Mouse (Mus musculus) olfactory bulb, adult 2 months (tissue): Measurements from ENCODE around the gene Ube2s. TPM values are rescaled to one million over a fixed set of nuclear protein-coding genes. Genes with fewer than 3 reads are reported as not detected.

ENCODE experiments used
- H3K27ac ChIP-seq: fragments of 200-500 bp; 2 replicates; pipeline ENCODE4 v1.5.1; 2012; ENCODE audit warnings: low read depth, low read length; ENCODE audit not compliant: insufficient read depth
- H3K4me1 ChIP-seq: fragments of 200-500 bp; 2 replicates; pipeline ENCODE4 v1.6.1; 2012; ENCODE audit warnings: low read length; ENCODE audit not compliant: control insufficient read depth, insufficient read depth
- H3K4me3 ChIP-seq: fragments of 200-500 bp; 2 replicates; pipeline ENCODE4 v1.5.1; 2012; ENCODE audit warnings: mild to moderate bottlenecking, low read depth, low read length, moderate library complexity; ENCODE audit not compliant: insufficient read depth
- CTCF ChIP-seq: fragments of 200-500 bp; IDR thresholded peaks from 2 replicates; pipeline ENCODE4 v1.5.1; 2012; ENCODE audit warnings: low read depth, mild to moderate bottlenecking, low read length, moderate library complexity; ENCODE audit not compliant: insufficient read depth
- POLR2A ChIP-seq: fragments of 200-500 bp; IDR thresholded peaks from 2 replicates; pipeline ENCODE4 v1.6.1; 2012; ENCODE audit warnings: mild to moderate bottlenecking, low read depth, low read length, moderate library complexity; ENCODE audit not compliant: insufficient read depth
- WGBS: fragments of 180-500 bp; shearing (Covaris S2); methylation state at CpG from one replicate; pipeline ENCODE4 v1.1.7; 2018; 5-methylcytosine and 5-hydroxymethylcytosine counted together
- polyA plus RNA-seq: library from polyadenylated mRNA; stranded (reverse); fragments of >200 nt; gene quantifications from 2 replicates; pipeline ENCODE4 v1.2.4, GENCODE M21; 2012; ENCODE audit warnings: low replicate concordance; ENCODE audit not compliant: missing spikeins, insufficient read depth, insufficient read length

The Ube2s gene
- polyA plus RNA-seq, 1 experiment, result not detected

DNA sequence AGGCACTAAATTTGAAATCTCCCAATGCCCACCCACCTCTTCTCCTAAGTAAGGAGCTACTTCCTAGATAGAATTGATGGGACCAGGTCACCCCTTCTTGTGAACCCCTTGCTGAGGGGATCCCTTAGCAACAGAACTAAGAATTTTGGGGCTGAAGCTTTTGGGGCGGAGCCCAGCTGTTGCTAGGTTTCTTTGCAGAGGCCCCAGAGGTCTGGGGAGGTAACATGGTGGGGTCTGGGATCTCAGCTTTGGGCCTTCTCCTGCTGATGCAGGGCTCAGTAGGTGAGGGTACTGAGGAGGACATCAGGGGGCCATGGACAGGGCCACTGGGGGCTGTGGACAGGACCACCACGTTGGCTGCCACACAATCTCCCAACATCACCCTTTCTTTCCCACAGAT is 29.6 kb downstream of the Ube2s start, which contains the start of the genes Il11 and Tmem190:
Gene Il11, minus strand, starts transcription at position 101 of the 400 bp plus-strand sequence.
Gene Tmem190, plus strand, starts transcription at position 179 of the 400 bp plus-strand sequence.
- Histone ChIP-seq H3K27ac (no peak within 1 kb of the TSS), H3K4me1 (no peaks in the 10 kb centered on the region), H3K4me3 (no peak within 1 kb of the TSS)
- TF ChIP-seq POLR2A (no peak), CTCF (no peak)
- WGBS, result 84% methylated on average over 2 of the region's 2 CpGs

DNA sequence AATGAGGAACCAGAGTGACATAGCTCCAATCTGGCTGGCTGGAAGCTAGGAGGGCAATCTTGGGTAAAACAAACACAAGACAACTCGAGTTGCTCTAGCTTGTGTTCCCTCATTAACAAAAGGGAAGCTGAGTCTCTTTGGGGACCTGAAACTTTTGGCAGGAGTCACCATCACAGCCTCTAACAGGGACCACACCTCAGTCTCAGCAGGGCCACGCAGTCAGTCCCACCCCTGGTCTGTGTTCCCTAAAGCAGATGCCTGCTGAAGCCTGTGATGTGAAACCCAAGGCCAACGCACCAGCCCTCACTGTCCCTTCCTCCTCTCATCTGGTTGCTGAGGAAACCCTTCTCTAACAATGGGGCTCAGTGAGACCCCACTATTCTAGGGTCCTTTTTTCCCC is 30.3 kb downstream of the Ube2s start:
- H3K27ac ChIP-seq, result no peak overlapping the region
- H3K4me3 ChIP-seq, result no peak overlapping the region
- no peaks in the 10 kb centered on the region; the same call in 1 of the 2 replicates for H3K4me1 ChIP-seq
- no peak for TF ChIP-seq POLR2A
- no peak for TF ChIP-seq CTCF
- WGBS, result 64% methylated on average over 3 of the region's 3 CpGs

GRCm38 (mm10) chr7:4779921-4780320 is 32.5 kb downstream of the Ube2s start:
- Histone ChIP-seq H3K4me1 (no peaks in the 10 kb centered on the region; the same call in 1 of the 2 replicates), H3K27ac (no peak overlapping the region), H3K4me3 (no peak overlapping the region)
- WGBS, result 38% methylated on average over 5 of the region's 5 CpGs
- TF ChIP-seq CTCF (no peak), POLR2A (no peak)

- no peak for TF ChIP-seq CTCF
- TF ChIP-seq POLR2A, result no peak
- H3K27ac ChIP-seq, result no peak overlapping the region
- no peak overlapping the region for H3K4me3 ChIP-seq
- 5% methylated on average over 18 of the region's 20 CpGs for WGBS
- H3K4me1 ChIP-seq, result no peaks in the 10 kb centered on the region; the same call in 1 of the 2 replicates
These were observed 34.3 kb downstream of the Ube2s start for GRCm38 (mm10) chr7:4777851-4778637.

DNA sequence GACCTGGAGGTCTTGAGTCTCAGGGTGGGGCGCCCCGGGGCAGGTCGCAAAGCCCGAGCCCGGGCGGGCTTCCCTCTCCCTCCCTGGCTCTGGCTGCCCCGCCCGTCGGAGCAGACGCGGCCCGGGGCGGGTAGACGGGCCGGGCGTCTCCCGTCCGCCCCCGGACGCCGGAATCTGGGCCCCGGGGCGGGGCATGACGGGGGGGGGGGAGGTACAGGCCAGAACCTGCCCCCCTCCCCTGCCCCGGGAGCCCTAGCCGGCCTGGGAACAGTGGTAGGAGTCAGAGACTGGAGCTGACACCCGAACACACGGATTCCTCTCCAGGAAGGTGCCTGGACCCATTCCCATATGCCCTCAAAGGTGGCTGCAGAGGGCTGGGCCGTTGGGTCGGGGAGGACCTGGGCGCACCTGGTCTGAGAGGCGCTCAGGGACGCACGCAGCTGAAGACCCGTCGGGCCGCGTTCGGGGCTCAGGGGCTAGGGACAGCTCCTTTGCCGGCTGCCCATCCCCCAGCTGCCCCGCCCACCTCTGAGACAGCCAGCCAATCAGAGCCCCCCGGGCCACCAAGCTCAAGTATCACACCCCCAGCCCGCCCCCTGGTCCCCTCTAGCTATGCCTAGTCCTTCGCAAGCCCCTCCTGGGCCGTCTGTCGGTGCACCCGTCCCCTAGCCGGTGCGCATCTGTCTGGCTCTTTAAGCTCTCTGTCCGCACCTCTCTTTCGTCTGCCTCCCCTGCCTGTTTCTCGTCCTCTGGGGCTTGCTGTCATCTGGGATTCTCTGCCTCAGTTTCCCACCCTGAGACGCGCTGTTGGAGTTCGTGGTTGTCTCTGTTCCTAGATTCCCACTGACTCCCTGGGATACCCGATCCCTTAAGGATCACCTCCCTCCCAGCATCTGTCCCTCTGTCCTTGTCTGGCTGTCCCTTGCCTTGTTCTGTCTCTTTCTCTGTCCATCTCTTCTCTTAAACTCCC is 35.2 kb downstream of the Ube2s start:
- H3K4me1 ChIP-seq, result no peaks in the 10 kb centered on the region; the same call in 1 of the 2 replicates
- H3K27ac ChIP-seq, result no peak overlapping the region
- 1% methylated on average over 54 of the region's 56 CpGs for WGBS
- H3K4me3 ChIP-seq, result peak overlapping the region; percentile 19
- TF ChIP-seq CTCF (no peak), POLR2A (no peak)

- 66% methylated on average over 10 of the region's 10 CpGs for WGBS
- H3K4me1 ChIP-seq, result no peaks in the 10 kb centered on the region; the same call in 1 of the 2 replicates
- H3K4me3 ChIP-seq, result no peak overlapping the region
- H3K27ac ChIP-seq, result no peak overlapping the region
- TF ChIP-seq POLR2A, result no peak
- no peak for TF ChIP-seq CTCF
These were observed 36.3 kb downstream of the Ube2s start for GRCm38 (mm10) chr7:4776131-4776530.

DNA sequence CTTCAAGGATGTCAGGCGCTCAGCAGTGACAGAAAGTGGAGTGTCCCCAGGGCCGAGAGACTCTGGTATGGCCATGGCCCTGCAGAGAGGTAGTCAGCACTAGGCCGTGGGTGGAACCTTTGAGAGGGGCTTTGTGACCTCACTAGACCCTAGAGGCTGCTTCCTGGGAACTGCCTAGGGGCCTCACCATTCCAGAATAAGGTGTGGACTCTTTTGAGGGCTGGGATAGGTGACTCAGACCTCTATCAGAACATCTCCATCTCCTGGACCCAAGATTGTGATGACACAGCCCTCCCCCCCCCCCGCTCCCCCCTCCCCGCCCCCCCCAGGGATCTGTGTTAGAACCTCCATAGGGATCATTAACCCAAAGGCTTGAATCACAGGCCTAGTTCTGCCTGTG is 41.2 kb downstream of the Ube2s start, which contains the start of gene Fam71e2:
Gene Fam71e2, minus strand, starts transcription at position 101 of the 400 bp plus-strand sequence.
- 77% methylated on average over 5 of the region's 5 CpGs for WGBS
- Histone ChIP-seq H3K4me3 (no peak within 1 kb of the TSS), H3K27ac (no peak within 1 kb of the TSS), H3K4me1 (no peaks in the 10 kb centered on the region)
- no peak for TF ChIP-seq POLR2A
- TF ChIP-seq CTCF, result no peak

DNA sequence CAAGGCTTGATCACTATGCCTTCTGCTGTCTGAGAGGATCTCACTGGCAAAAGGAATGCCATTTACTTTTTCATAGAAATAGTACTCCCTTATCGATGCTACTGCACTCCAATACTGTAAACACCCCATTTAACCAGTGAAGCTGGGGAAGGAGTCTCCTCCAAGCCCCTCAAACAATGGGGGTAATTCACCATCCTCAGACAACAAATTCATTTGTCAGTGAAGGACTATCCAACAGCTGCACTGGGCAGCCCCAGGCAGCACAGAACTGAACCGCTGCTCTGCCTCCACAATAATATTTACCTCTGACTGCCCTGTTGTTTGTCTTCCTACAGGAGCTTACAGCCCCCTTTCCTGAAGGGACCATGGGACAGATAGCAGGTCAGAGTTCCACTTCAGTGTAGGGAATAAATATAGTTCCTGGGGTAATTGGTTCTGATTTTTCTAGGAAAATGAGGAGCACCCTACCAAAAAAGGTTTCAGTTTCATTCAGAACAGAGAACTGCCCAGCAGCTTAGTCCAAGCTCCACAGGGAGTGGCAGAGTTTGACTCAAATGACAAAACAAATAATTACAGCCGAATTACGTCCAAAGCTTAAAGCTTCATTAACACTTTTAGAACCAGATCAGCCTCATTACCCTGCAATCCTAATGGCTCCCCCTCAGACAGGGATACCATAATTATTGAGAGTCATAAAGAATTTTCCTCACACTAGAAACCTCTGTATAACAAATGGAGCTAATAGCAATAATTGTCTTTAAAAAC is 47.3 kb downstream of the Ube2s start:
- WGBS, result 13% methylated on average over 4 of the region's 4 CpGs
- TF ChIP-seq POLR2A (no peak), CTCF (no peak)
- Histone ChIP-seq H3K4me3 (no peak overlapping the region), H3K4me1 (no peaks in the 10 kb centered on the region), H3K27ac (no peak overlapping the region)
